Mouse (Mus musculus): ENCODE results near the gene Dab2ip. TPM values are rescaled to one million over a fixed set of nuclear protein-coding genes. Genes with fewer than 3 reads are reported as not detected.

Dab2ip gene
- polyA plus RNA-seq, 1 experiment from 2014 or later: 54.9 TPM

DNA sequence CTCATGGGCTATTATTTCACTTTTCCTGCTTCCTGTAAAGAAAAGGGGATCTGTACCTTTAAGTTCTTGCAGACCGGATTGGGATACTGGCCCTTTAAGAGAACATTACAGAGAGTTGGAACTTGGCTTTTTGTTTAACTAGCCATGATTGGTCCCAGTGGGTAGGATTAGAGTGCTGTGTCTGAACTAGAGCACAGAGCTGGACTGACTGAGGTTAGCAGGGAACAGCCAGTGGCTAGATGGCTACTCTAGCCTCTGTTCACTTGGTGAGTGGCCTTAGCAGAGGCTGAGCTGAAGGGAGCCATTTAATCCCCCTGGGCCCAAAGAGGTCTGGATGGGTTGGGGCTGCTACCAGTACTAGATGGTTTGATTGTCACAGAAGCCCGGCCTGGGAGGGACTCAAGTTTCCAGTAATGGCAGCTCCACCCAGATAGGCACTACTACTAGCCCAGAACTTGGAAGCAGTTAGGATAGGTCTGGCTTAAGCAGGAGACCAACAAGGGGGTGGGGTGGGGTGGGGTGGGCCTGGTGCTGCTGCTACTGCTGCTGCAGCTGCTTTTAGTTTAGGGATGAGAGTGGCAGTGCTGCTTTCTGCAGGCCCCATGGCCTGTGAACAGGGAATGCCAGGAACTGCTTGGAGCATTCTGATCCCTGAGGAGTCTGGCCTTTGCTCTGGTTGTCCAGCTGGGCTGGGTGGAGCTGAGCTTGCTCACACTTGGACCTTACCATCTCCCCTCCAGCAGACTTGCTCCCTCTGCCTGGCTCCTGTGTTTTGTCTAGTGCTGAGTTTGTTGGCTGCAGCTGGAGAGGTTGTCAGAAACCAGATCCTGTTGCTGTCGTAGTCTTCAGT lies 138.7 kb downstream of the Dab2ip start:
- 16% methylated on average over 3 of the region's 3 CpGs for WGBS
- peak; percentile 68 for ATAC-seq
- Histone ChIP-seq H3K4me3 (replicated peaks) (peak overlapping the region; percentile 23), H3K36me3 (no peaks in the 10 kb centered on the region), H3K4me2 (replicated peaks) (peak overlapping the region; percentile 53), H3K27me3 (replicated peaks) (no peaks in the 10 kb centered on the region), H3K4me1 (replicated peaks) (peaks cover 73% of the 10 kb centered on the region), H3K27ac (peak overlapping the region; percentile 92), H3K9me3 (no peaks in the 10 kb centered on the region), H3K9ac (peak overlapping the region; percentile 21; the same call in 1 of the 2 replicates)

DNA sequence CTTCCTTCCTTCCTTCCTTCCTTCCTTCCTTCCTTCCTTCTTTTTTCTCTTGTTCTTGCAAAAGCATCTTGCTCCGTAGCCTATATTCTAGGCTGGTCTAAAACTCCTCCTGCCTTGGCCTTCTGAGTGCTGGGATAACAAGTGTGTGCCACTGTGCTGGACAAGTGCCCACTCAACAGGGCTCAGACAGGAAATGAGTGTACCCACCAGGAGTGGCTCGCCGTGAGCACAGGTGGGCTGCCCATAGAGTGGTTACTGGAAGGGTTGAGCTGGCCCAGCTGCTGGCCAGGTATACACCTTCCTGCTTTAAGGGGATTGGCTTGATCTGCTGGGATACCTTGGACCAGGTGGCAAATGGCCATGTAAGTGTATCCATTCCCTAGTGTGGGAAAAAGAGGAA lies 139.7 kb downstream of the Dab2ip start:
- H3K9ac ChIP-seq: no peak overlapping the region
- no peaks in the 10 kb centered on the region for H3K36me3 ChIP-seq
- no peak overlapping the region for H3K27ac ChIP-seq
- no peak overlapping the region for H3K4me2 ChIP-seq (replicated peaks)
- H3K4me1 ChIP-seq (replicated peaks): peaks cover 67% of the 10 kb centered on the region
- H3K9me3 ChIP-seq: no peaks in the 10 kb centered on the region
- no peak overlapping the region for H3K4me3 ChIP-seq (replicated peaks)
- H3K27me3 ChIP-seq (replicated peaks): no peaks in the 10 kb centered on the region
- ATAC-seq: no peak
- 84% methylated on average over 3 of the region's 3 CpGs for WGBS

DNA sequence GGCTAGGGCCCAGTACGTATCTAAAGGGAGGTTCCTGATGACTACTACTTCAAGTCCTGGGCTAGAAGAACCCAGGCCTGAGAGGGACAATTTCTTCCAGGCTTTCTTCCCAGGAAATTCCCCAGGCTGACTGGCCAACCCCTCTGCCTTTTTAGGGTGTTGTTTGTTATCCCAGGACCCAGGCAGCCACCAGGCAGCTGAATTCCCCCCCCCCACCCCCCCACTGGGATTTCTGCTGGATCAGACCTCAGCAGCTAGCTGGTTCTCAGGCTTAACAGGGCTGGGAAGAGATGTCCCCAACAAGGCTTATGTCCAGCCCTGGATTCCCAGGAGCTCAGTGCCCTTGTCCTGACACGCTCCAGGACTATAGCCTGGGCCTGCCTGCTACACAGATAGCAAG lies 142.9 kb downstream of the Dab2ip start:
- Histone ChIP-seq H3K4me1 (replicated peaks) (peaks cover 37% of the 10 kb centered on the region), H3K9ac (no peak overlapping the region), H3K27me3 (replicated peaks) (no peaks in the 10 kb centered on the region), H3K4me3 (replicated peaks) (no peak overlapping the region), H3K36me3 (no peaks in the 10 kb centered on the region), H3K27ac (no peak overlapping the region), H3K4me2 (replicated peaks) (no peak overlapping the region), H3K9me3 (no peaks in the 10 kb centered on the region)
- WGBS: 86% methylated on average over 2 of the region's 2 CpGs
- no peak for ATAC-seq

GRCm38 (mm10) chr2:35702001-35702400 lies 143.9 kb downstream of the Dab2ip start:
- 84% methylated on average over 7 of the region's 7 CpGs for WGBS
- ATAC-seq: no peak
- H3K9ac ChIP-seq: no peak overlapping the region
- H3K27me3 ChIP-seq (replicated peaks): no peaks in the 10 kb centered on the region
- no peak overlapping the region for H3K27ac ChIP-seq
- H3K9me3 ChIP-seq: no peaks in the 10 kb centered on the region
- H3K36me3 ChIP-seq: no peaks in the 10 kb centered on the region
- H3K4me3 ChIP-seq (replicated peaks): no peak overlapping the region
- peaks cover 28% of the 10 kb centered on the region for H3K4me1 ChIP-seq (replicated peaks)
- no peak overlapping the region for H3K4me2 ChIP-seq (replicated peaks)

DNA sequence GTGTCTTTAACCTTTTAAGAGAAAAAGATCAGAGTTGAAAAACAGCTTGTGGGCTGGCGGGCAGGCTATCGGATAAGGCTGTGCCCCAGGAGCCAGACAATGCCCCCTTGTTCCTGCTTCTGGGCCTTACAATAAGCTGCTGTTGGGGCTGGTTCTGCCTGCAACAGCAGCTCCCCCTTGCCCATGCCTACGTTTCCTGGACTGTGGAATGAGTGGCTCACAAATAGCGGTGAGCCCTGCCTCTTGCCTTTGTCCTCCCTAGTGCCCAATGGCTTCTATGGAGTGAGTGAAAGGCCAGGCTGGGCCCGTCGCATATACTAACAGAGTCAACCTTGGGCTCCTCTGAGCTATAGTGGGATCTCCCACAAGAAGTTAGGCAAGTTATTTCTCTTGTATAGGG lies 144.5 kb downstream of the Dab2ip start:
- peaks cover 22% of the 10 kb centered on the region for H3K4me1 ChIP-seq (replicated peaks)
- H3K4me3 ChIP-seq (replicated peaks): no peak overlapping the region
- H3K9me3 ChIP-seq: no peaks in the 10 kb centered on the region
- H3K9ac ChIP-seq: no peak overlapping the region
- whole genome bisulfite sequencing: 80% methylated on average over 6 of the region's 6 CpGs
- H3K27me3 ChIP-seq (replicated peaks): no peaks in the 10 kb centered on the region
- H3K36me3 ChIP-seq: no peaks in the 10 kb centered on the region
- no peak overlapping the region for H3K4me2 ChIP-seq (replicated peaks)
- 0 out of 2 replicates have a peak overlapping the region, but pooled peaks have one; percentile 9 for H3K27ac ChIP-seq
- 0 out of 2 replicates have a peak, but pooled peaks have one; percentile 14 for ATAC-seq

DNA sequence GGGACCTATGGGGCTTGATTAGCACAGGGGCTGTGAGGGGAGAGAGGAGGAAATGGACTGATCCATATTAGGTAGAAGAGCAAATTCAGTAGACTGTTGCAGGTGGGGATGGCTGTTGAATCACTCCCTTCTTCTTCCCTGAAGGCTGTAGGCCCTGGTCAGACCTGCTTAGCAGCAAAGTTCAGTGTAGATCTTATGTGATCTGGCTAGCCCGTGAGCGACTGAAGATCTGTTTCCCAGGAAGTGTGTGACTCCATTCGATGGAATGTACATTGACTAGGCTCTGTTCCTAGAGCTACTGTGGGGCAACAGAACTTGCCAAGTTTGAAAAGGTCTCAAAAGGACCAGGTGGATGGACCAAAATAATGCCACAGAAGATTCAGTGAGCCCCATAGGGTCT lies 145.2 kb downstream of the Dab2ip start:
- H3K36me3 ChIP-seq: no peaks in the 10 kb centered on the region; the same call in 1 of the 2 replicates
- H3K9ac ChIP-seq: no peak overlapping the region
- H3K27me3 ChIP-seq (replicated peaks): no peaks in the 10 kb centered on the region
- ATAC-seq: no peak
- 80% methylated on average over 3 of the region's 3 CpGs for WGBS
- H3K4me2 ChIP-seq (replicated peaks): no peak overlapping the region
- peaks cover 19% of the 10 kb centered on the region for H3K4me1 ChIP-seq (replicated peaks)
- no peak overlapping the region for H3K27ac ChIP-seq
- no peak overlapping the region for H3K4me3 ChIP-seq (replicated peaks)
- H3K9me3 ChIP-seq: no peaks in the 10 kb centered on the region

- Histone ChIP-seq H3K4me3 (replicated peaks) (no peak overlapping the region), H3K4me1 (replicated peaks) (0 out of 2 replicates have a peak, but pooled peaks cover 8% of the 10 kb centered on the region), H3K9ac (no peak overlapping the region), H3K36me3 (peaks cover 60% of the 10 kb centered on the region), H3K9me3 (no peaks in the 10 kb centered on the region), H3K27me3 (replicated peaks) (no peaks in the 10 kb centered on the region), H3K4me2 (replicated peaks) (no peak overlapping the region), H3K27ac (no peak overlapping the region)
- no peak for ATAC-seq
- WGBS: 91% methylated on average over 5 of the region's 5 CpGs
Measured at GRCm38 (mm10) chr2:35712611-35713010, 154.5 kb downstream of the Dab2ip start.

GRCm38 (mm10) chr2:35713460-35713859 lies 155.4 kb downstream of the Dab2ip start:
- no peaks in the 10 kb centered on the region for H3K9me3 ChIP-seq
- H3K4me1 ChIP-seq (replicated peaks): 0 out of 2 replicates have a peak, but pooled peaks cover 8% of the 10 kb centered on the region
- H3K9ac ChIP-seq: no peak overlapping the region
- no peak overlapping the region for H3K4me3 ChIP-seq (replicated peaks)
- peaks cover 66% of the 10 kb centered on the region for H3K36me3 ChIP-seq
- no peak overlapping the region for H3K4me2 ChIP-seq (replicated peaks)
- H3K27ac ChIP-seq: no peak overlapping the region
- H3K27me3 ChIP-seq (replicated peaks): no peaks in the 10 kb centered on the region
- 80% methylated on average over 7 of the region's 7 CpGs for WGBS
- no peak for ATAC-seq

DNA sequence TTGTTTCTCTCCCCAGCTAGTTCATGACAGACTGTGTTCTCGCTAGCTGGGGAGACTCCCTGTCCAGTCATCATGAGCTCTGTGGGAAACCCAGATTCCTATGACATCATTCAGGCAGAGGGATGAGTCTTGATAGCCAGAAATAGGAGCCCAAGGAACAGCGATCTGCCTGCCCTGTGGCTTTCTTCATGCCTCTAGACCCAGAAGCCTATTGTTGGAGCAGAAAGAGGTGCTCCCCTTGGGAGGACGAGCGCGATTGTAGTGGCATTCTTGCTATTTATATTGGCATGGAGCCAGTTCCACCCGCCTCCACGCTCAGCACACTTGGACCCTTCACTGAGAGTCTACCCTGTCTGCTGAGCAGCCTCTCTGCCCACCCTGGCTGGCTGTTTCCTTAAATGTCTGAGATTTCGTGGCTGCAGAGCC lies 156.7 kb downstream of the Dab2ip start:
- peak; percentile 44 for ATAC-seq
- Histone ChIP-seq H3K4me2 (replicated peaks) (no peak overlapping the region), H3K36me3 (peaks cover 67% of the 10 kb centered on the region), H3K27me3 (replicated peaks) (no peaks in the 10 kb centered on the region), H3K9ac (no peak overlapping the region), H3K27ac (peak overlapping the region; percentile 10; the same call in 1 of the 2 replicates), H3K9me3 (no peaks in the 10 kb centered on the region), H3K4me3 (replicated peaks) (no peak overlapping the region), H3K4me1 (replicated peaks) (0 out of 2 replicates have a peak, but pooled peaks cover 8% of the 10 kb centered on the region)
- WGBS: 38% methylated on average over 8 of the region's 8 CpGs

DNA sequence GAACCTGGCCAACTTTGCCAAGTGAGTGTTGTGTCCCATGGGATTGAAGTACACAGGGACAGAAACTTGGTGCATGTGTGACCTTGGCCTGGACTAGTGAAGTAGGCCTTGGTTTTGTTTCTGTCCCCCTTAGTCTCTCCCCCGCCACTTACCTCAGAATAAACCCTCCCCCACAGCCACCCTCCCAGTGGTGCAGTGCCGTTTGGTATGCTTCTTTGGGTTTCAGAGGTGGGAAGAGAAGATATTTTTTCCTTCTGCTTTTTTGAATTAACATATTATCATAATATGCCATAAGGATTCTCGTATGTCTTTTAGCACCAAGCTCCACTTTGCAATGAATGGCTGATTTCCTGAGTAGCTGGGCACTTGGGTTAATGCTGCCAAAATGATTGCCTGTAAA lies 157.4 kb downstream of the Dab2ip start:
- Histone ChIP-seq H3K9me3 (no peaks in the 10 kb centered on the region), H3K27me3 (replicated peaks) (no peaks in the 10 kb centered on the region), H3K9ac (no peak overlapping the region), H3K4me3 (replicated peaks) (no peak overlapping the region), H3K27ac (no peak overlapping the region), H3K4me1 (replicated peaks) (0 out of 2 replicates have a peak, but pooled peaks cover 8% of the 10 kb centered on the region), H3K4me2 (replicated peaks) (no peak overlapping the region), H3K36me3 (peaks cover 67% of the 10 kb centered on the region)
- 78% methylated on average over 3 of the region's 3 CpGs for WGBS
- no peak for ATAC-seq

DNA sequence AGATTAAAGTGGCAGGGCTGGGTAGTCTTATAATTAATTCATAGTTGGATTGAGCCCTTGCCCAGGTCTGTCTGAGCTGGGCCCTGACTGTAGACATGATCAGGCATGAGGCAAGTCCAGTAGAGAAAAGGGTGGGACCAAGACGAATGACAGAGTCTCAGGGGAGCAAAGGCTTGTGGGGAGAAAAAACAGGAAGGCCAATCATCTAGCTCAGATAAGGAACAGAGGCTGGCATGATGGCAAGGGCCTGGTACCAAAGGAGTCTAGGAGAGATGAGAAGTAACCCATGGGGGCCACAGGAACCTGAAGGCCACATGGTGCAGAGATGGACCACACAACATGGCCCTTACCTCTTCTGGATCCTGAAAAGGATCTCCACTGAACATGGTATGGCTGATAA lies 158.1 kb downstream of the Dab2ip start:
- no peak for ATAC-seq
- WGBS: 71% methylated on average over 1 of the region's 1 CpGs
- H3K36me3 ChIP-seq: peaks cover 69% of the 10 kb centered on the region

DNA sequence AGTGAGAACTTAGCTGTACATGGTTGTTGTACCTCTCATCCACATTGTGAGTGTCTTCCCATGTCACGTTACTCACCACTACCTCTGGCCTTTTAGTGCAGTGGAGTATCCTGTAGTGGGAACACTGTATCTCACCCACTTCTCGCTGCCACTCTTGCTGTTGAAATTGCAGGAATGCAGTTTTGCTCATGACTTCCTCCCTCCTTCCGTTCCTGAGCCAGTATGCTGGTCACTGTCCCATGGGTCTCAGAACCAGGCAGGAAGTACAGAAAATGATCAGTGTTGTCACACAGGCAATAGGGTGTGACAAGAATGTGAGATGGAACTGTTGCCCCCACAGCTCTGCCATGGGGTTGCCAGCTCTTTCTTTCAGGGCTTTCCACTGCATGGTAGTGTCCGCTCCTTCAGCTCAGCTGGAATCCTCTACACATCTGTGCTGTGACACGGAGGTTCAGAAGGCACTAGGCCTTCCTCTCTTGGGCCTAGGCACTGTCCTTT lies 160.0 kb downstream of the Dab2ip start:
- WGBS: 81% methylated on average over 5 of the region's 5 CpGs
- Histone ChIP-seq H3K4me3 (replicated peaks) (no peak overlapping the region), H3K9me3 (no peaks in the 10 kb centered on the region), H3K27me3 (replicated peaks) (no peaks in the 10 kb centered on the region), H3K4me2 (replicated peaks) (no peak overlapping the region), H3K36me3 (peaks cover 73% of the 10 kb centered on the region), H3K9ac (no peak overlapping the region), H3K4me1 (replicated peaks) (0 out of 2 replicates have a peak, but pooled peaks cover 8% of the 10 kb centered on the region), H3K27ac (no peak overlapping the region)
- ATAC-seq: no peak

More for the DNA sequence above, 158.1 kb downstream of the Dab2ip start:
- Histone ChIP-seq H3K4me1 (replicated peaks) (0 out of 2 replicates have a peak, but pooled peaks cover 8% of the 10 kb centered on the region), H3K4me2 (replicated peaks) (no peak overlapping the region), H3K27me3 (replicated peaks) (no peaks in the 10 kb centered on the region), H3K27ac (no peak overlapping the region), H3K4me3 (replicated peaks) (no peak overlapping the region), H3K9me3 (no peaks in the 10 kb centered on the region), H3K9ac (no peak overlapping the region)

Measured in intestine, embryonic 15.5 days (tissue).